Mouse (Mus musculus): Measurements from ENCODE around the gene Tmod2.
"Not testable (repeated sequence)": the region's sequence is repeated elsewhere in the genome, so short reads cannot be mapped to it uniquely, and the experiment has no call there.

The Tmod2 gene

GRCm38 (mm10) chr9:75610571-75611493, at the start of gene Tmod2:
Tmod2 (minus strand) TSS chr9:75611325.
- DNase-seq, result no peak

DNA sequence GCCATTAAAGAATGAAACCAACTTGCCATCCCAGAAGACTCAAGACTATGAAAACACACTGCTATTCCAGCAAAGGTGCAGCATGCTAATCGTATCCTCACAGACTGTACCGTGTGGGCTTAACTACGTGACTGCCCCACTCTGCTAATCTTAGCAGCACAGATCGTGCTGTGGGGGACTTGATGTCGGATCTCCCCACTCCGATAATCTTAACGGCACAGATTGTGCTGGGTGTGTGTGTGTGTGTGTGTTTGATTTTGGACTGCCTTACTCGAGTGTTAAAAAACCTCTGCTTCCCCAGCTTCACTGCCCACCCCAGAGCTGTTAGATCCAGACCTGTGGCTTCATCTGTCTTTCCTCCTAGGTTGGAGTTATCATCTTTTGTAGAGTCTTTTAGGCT, 49.8 kb upstream of the Tmod2 start:
- no peak for DNase-seq

DNA sequence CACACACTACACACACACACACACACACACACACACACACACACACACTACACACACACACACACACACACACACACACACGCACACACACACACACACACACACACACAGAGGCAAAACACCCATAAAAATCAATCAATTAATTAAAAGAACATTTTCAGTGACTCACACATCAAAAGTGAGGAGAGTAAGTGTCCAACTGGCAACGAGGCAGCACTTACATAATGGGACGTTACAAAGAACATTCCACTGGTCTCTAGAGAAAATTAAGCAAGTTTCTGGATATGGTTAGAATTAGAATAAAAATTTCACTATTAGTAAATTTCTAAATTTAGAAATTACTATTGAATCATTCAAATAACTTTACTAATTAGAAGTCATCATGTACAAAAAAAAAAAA, 45.3 kb upstream of the Tmod2 start:
- DNase-seq, result not testable (repeated sequence)

GRCm38 (mm10) chr9:75653981-75654911, 43.1 kb upstream of the Tmod2 start:
- no peak for DNase-seq

DNA sequence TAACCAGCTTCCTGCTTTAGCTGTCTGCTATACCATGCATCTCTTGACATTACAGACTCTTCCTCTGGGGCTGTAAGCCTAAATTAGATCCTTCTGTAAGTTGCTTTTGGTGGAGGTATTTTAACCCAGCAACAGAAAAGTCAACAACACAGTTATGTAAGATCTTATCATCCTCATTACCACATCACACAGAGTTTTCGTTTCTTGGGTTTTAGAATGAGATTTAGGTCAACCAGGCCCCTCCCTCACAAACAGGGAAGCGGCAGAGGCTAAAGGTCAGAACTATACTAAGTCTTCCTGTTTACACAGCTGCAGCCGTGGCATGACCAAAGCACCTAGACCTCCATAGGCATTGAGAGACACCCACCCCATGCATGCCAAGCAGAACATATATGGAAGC, 34.3 kb upstream of the Tmod2 start:
- peak; percentile 36 to 62 for DNase-seq

- no peak for DNase-seq
These were observed 23.1 kb upstream of the Tmod2 start for GRCm38 (mm10) chr9:75634226-75634625.

GRCm38 (mm10) chr9:75633603-75634002, 22.5 kb upstream of the Tmod2 start:
- DNase-seq, result no peak

- no peak for DNase-seq
These were observed 21.8 kb upstream of the Tmod2 start for GRCm38 (mm10) chr9:75632902-75633301.

DNA sequence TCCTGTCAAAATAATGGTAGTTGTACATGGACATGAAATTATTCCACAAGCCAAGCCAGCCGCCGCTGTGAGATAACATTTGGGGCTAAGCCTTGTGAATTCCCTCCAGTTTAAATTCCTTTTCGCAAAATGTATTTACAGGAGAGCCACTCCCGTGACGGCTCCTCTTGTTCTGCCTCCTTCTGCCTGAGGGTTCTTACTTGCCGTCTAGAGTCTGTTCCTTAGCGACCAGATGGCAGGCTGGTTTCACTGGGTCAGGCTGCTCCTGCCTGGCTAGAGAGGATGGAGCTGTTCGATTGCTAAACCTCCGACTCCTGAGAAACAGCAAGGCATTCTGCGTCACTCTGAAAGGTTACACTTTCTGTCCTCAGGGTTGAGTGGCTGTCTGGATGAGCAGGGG, 21.0 kb upstream of the Tmod2 start:
- DNase-seq, result no peak

GRCm38 (mm10) chr9:75630823-75631454, 19.8 kb upstream of the Tmod2 start:
- DNase-seq, result no peak

DNA sequence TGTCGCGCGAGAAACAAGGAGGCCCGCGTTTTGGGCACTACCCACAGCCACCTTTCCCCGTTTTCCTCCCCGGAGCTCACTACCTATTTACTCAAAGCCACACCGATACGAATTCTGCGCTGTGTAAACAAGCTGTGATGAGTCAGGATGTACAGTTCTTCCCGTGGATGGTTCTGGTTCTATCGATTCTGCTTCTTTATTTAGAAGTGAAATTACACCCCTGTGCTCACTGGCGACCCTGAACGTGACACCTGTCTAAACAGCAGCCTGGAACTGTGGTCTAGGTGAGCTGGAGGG, 15.1 kb upstream of the Tmod2 start:
- DNase-seq, result no peak

DNA sequence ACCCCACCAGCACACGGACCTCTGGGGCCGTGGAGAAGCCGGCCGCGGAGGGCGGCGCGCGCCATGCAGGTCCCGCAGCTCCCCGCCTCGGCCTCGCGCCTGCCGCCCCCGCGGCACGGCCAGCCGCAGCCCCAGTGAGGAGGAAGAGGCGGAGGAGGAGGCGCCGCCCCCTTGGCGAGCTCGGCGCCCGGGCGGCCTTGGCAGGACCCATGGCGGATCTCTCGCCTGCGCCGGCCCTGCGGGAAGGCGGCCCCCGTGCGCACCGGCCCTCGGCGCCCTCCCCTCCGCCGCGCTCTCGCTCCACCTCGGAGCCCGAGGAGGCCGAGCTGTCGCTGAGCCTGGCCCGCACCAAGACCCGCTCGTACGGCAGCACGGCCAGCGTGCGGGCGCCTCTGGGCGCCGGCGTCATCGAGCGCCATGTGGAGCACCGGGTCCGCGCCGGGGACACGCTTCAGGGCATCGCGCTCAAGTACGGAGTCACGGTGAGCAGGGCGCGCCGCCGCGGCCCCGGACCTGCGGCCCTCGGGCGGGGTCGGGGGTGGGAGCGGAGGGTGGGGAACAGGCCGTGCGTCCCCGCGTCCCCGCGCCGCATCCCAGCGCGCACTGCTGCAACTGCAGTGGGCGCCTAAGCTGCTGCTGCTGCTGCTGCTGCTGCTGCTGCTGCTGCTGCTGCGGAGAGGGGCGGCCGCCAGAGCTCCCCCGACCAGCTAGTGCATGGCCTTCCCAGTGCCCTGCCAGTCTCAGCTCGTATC, 14.6 kb upstream of the Tmod2 start, which contains the start of gene Lysmd2:
Gene Lysmd2, plus strand, starts transcription at position 186 of the 752 bp plus-strand sequence.
- DNase-seq, result peak; percentile 34 to 46

DNA sequence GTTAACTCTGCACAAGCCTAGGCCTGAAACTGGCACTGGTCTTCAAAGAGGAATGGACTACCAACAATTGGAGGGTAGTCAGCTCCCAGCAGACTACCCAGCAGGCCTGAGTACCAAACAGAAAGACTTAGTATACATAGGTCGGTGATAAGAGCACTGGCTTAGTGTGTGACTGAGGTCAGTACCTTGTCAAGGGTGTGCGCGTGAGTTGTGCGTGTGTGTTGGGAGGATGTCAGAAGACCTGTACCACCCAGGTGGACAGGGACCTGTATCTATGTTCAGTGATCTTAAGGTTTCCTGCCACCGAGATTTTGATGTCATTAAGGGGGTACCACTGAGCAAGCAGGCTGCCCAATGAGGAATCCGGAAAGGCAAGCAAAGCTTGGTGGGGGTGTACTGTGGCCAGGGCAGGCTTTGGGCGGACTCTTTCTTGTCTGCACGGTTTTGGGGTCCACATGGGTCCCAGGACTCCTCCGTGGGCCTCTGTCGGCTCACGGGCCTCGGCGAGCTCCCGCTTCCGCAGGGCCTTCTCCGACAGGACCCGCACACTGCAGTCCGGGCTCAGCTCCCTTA, 13.9 kb upstream of the Tmod2 start:
- no peak for DNase-seq

DNA sequence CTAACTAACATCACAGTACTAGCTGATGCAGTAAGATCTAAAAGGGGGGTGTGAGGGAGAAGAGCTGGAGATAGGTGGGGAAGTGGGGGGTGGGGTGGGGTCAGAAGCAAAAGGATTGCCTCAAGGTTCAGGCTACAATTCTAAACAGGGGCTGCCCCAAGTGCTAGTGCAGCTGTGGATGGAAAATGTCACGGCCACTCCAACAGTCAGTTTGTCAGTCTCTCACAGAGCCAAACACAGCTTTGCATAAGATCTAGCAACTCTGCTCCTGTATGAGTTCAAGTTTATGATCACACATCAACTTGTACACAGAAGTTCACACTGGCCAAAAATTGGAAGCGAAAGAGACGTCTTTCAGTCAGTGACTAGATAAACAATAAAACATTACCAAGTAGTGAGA, 10.3 kb upstream of the Tmod2 start:
- no peak for DNase-seq

DNA sequence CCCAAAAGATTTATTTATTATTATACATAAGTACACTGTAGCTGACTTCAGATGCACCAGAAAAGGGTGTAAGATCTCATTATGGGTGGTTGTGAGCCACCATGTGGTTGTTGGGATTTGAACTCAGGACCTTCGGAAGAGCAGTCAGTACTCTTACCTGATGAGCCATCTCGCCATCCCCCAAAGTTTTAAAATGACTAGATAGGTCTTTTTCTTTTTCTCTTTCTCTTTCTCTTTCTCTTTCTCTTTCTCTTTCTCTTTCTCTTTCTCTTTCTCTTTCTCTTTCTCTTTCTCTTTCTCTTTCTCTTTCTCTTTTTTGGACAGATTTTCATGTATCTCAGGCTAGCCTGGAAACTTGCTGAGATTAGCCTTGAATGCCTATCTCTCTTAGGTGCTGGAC, 8.6 kb upstream of the Tmod2 start:
- not testable (repeated sequence) for DNase-seq

DNA sequence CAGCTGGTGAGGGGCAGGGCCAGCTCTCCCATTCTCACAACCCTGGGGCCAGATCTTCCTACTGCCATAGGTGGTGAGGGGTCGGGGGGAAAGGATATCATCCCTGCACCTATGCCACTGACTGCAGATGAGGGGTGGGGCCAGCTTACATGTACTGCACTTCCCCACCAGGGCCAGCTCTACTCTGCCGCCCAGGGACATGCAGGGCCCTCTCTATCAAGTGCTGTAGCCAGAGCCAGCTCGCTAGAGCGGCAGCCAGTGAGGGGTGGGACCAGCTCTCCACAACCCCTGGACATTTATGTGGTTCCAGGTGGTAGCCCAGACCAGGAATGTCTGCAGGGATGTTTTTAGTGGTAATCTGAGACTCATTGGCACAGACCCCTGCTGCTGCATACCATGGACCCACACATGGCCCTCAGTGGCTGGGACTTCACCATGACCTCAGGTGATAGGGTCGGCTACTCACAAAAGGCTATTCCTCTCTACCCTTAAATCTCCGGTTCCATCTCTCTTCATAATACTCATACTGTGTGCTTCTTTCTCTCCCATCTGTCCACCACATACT, 7.8 kb upstream of the Tmod2 start:
- DNase-seq, result no peak

GRCm38 (mm10) chr9:75616560-75616959, 5.4 kb upstream of the Tmod2 start:
- DNase-seq, result no peak

GRCm38 (mm10) chr9:75609965-75610364, 1.2 kb downstream of the Tmod2 start:
- DNase-seq, result no peak

DNA sequence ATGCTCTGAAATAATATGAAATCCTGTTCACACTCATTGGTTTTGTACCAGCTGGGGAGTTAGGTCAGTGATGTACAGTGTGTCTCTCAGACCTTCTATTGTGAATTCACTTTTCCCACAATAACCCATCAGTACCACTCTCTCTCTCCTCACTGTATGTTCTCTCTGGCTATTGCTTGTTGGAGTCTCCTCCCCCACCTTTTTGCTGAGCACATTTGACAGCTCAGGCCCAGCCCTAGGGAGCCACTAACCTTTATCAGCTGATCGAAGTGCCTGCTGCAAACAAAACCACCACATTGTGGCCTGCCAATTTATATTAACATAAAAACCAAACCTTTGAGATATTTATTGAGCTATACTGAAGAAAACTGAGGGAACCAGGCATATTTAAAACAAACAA, 1.6 kb downstream of the Tmod2 start:
- no peak for DNase-seq

DNA sequence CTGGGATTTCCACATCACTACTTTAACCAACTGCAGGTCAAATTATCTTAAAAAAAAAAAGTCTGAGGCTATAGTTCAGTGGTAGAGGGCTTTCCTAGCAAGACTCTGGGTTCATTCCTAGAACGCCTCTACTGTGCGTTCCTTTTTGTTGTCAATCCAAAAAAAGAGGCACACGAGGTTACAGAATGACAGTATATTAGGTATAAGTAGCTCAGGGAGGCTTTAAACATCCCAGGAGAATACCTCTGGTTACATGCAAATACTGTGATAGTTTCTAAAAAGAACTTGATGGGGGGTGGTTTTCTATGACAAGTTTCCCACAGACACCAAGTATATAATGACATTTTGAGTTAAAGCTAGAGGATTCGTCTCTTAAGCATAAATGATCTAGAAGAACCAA, 3.6 kb downstream of the Tmod2 start:
- DNase-seq, result no peak

DNA sequence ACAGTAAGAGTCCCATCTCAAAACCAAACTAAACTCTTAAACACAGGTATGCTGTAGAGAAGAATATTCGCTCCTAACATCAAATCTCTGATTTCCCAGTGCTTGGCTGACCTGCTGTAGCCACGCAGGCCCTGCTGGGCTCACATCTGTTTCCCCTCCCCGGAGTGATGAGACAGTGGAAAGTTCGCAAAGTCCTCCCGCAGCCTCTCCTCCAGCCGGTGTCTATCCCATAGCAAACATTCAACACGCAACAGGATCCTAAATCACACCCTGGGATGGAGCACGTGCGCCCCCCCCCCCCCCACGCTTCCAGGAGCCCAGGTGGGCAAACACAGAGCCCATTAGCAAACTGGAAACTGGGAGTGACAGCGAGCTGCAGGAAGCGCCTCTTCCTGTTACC, 9.6 kb downstream of the Tmod2 start:
- DNase-seq, result no peak

All from thymus, postnatal 36 days (tissue).